Mouse (Mus musculus): ENCODE results near the gene Gzmm. TPM values are rescaled to one million over a fixed set of nuclear protein-coding genes. Genes with fewer than 3 reads are reported as not detected.

Gene Gzmm
- polyA plus RNA-seq, 1 experiment, result 0.71 TPM

DNA sequence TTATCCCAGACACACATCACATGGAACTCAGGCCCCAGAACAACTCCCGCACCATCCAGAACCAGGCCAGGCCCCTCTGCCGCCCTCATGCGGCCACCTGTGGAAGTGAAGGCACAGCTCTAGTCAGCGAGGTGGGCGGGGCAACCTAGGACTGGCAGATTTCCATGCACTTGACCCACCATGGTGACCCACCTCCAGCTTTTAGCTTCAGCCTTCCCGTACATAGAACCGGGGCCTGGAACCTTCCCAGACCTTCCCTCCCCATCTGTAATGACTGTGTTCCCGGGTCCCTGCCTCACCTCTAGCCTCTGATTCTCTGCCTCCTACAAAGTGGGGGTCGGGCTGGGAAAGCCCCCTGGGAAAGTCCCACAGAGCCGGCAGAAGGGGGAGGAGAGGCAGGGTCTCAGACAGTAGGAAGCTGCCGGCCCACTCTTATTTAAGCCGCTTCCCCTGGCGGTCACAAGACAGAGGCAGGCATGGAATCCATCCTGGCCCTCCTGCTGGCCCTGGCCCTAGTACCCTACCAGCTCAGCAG, 24.6 kb upstream of the Gzmm start, which contains the start of gene Madcam1:
Gene Madcam1 (plus strand): TSS at position 429 of the 535 bp plus-strand sequence.
- Histone ChIP-seq H3ac (ENCODE audit: control insufficient read depth, insufficient read length) (no peak within 1 kb of the TSS), H3K4me3 (no peak within 1 kb of the TSS), H3K79me2 (ENCODE audit: control insufficient read depth, insufficient read depth) (no peaks in the 10 kb centered on the region), H3K4me2 (ENCODE audit: low read depth) (no peak within 1 kb of the TSS), H3K36me3 (ENCODE audit: control insufficient read depth, insufficient read depth) (no peaks in the 10 kb centered on the region), H3K27me3 (ENCODE audit: control insufficient read depth, insufficient read depth, insufficient read length) (peaks cover 6% of the 10 kb centered on the region)
- TF ChIP-seq MYOD1 (IDR thresholded peaks at IDR 0.05; ENCODE audit: control insufficient read depth in 1 of 3, insufficient read length in 2 of 3, low read depth in 2 of 3) (no peak), MAX (IDR thresholded peaks at IDR 0.05; ENCODE audit: low read depth) (no peak), REST (IDR thresholded peaks at IDR 0.05; ENCODE audit: insufficient read depth, insufficient read length) (no peak), USF1 (IDR thresholded peaks at IDR 0.05; ENCODE audit: low read depth) (no peak), TCF3 (IDR thresholded peaks at IDR 0.05; ENCODE audit: insufficient read length, low read depth) (no peak), TCF12 (IDR thresholded peaks at IDR 0.05; ENCODE audit: insufficient read depth, poor library complexity, severe bottlenecking) (no peak), SRF (IDR thresholded peaks at IDR 0.05; ENCODE audit: control insufficient read depth, insufficient read length, low read depth) (no peak), MYOG (IDR thresholded peaks at IDR 0.05; ENCODE audit: control insufficient read depth in 1 of 3, insufficient read depth in 1 of 3, insufficient read length in 2 of 3, low read depth in 2 of 3) (no peak)

DNA sequence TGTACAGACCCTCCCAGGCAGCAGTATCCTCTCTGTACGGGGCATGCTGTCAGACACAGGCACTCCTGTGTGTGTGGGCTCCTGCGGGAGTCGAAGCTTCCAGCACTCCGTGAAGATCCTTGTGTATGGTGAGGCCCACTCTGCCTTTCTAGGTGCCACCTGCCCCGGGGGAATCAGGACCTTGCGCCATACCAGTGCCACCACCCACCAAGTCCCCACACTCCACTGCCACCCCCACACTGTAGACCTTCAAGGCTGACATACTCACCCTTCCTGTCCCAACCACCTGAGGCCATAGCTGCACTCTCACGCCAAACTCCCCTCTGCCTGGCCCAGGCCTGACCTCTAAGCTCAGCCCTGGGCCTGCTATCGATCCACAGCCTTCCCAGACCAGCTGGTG, 23.8 kb upstream of the Gzmm start:
- H3K79me2 ChIP-seq (ENCODE audit: control insufficient read depth, insufficient read depth), result peaks cover 3% of the 10 kb centered on the region
- H3ac ChIP-seq (ENCODE audit: control insufficient read depth, insufficient read length), result no peak overlapping the region
- peaks cover 6% of the 10 kb centered on the region for H3K27me3 ChIP-seq (ENCODE audit: control insufficient read depth, insufficient read depth, insufficient read length)
- H3K4me3 ChIP-seq, result no peak overlapping the region
- no peak for TF ChIP-seq CEBPB (IDR thresholded peaks at IDR 0.05; ENCODE audit: insufficient read depth, poor library complexity, severe bottlenecking)
- TF ChIP-seq TCF3 (IDR thresholded peaks at IDR 0.05; ENCODE audit: insufficient read length, low read depth), result no peak
- no peak for TF ChIP-seq USF1 (IDR thresholded peaks at IDR 0.05; ENCODE audit: low read depth)
- no peak for TF ChIP-seq SRF (IDR thresholded peaks at IDR 0.05; ENCODE audit: control insufficient read depth, insufficient read length, low read depth)
- TF ChIP-seq POLR2AphosphoS2 (IDR thresholded peaks at IDR 0.05; ENCODE audit: insufficient read length, low read depth), result no peak
- no peak for TF ChIP-seq E2F4 (IDR thresholded peaks at IDR 0.05; ENCODE audit: insufficient read depth)
- TF ChIP-seq MYOG (IDR thresholded peaks at IDR 0.05; ENCODE audit: control insufficient read depth in 1 of 3, insufficient read depth in 1 of 3, insufficient read length in 2 of 3, low read depth in 2 of 3), result no peak
- no peak for TF ChIP-seq MAX (IDR thresholded peaks at IDR 0.05; ENCODE audit: low read depth)
- no peak for TF ChIP-seq REST (IDR thresholded peaks at IDR 0.05; ENCODE audit: insufficient read depth, insufficient read length)
- no peak for TF ChIP-seq TCF12 (IDR thresholded peaks at IDR 0.05; ENCODE audit: insufficient read depth, poor library complexity, severe bottlenecking)
- TF ChIP-seq POLR2A (IDR thresholded peaks at IDR 0.05; ENCODE audit: insufficient read length, low read depth), result no peak
- TF ChIP-seq MYOD1 (IDR thresholded peaks at IDR 0.05; ENCODE audit: control insufficient read depth in 1 of 3, insufficient read length in 2 of 3, low read depth in 2 of 3), result no peak
- H3K36me3 ChIP-seq (ENCODE audit: control insufficient read depth, insufficient read depth), result no peaks in the 10 kb centered on the region
- no peak overlapping the region for H3K4me2 ChIP-seq (ENCODE audit: low read depth)

DNA sequence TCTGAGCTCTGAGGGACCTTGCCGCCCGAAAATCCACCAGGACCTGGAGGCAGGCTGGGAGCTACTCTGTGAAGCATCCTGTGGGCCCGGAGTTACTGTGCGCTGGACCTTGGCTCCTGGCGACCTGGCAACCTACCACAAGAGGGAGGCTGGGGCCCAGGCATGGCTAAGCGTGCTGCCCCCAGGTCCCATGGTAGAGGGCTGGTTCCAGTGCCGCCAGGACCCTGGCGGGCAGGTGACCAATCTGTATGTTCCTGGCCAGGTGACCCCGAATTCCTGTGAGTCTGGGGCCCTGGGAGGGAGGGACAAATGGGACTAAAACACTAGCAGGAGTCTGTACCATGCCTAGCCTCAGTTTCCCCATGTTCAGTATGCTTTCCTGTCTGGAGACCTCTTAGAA, 22.3 kb upstream of the Gzmm start:
- peaks cover 14% of the 10 kb centered on the region for H3K79me2 ChIP-seq (ENCODE audit: control insufficient read depth, insufficient read depth)
- H3K36me3 ChIP-seq (ENCODE audit: control insufficient read depth, insufficient read depth), result no peaks in the 10 kb centered on the region
- H3K4me2 ChIP-seq (ENCODE audit: low read depth), result no peak overlapping the region
- TF ChIP-seq CEBPB (IDR thresholded peaks at IDR 0.05; ENCODE audit: insufficient read depth, poor library complexity, severe bottlenecking), result no peak
- TF ChIP-seq TCF12 (IDR thresholded peaks at IDR 0.05; ENCODE audit: insufficient read depth, poor library complexity, severe bottlenecking), result no peak
- TF ChIP-seq MAX (IDR thresholded peaks at IDR 0.05; ENCODE audit: low read depth), result no peak
- no peak for TF ChIP-seq MYOG (IDR thresholded peaks at IDR 0.05; ENCODE audit: control insufficient read depth in 1 of 3, insufficient read depth in 1 of 3, insufficient read length in 2 of 3, low read depth in 2 of 3)
- TF ChIP-seq SRF (IDR thresholded peaks at IDR 0.05; ENCODE audit: control insufficient read depth, insufficient read length, low read depth), result no peak
- no peak for TF ChIP-seq MYOD1 (IDR thresholded peaks at IDR 0.05; ENCODE audit: control insufficient read depth in 1 of 3, insufficient read length in 2 of 3, low read depth in 2 of 3)
- TF ChIP-seq REST (IDR thresholded peaks at IDR 0.05; ENCODE audit: insufficient read depth, insufficient read length), result no peak
- H3K27me3 ChIP-seq (ENCODE audit: control insufficient read depth, insufficient read depth, insufficient read length), result peaks cover 6% of the 10 kb centered on the region
- H3K4me3 ChIP-seq, result no peak overlapping the region
- H3ac ChIP-seq (ENCODE audit: control insufficient read depth, insufficient read length), result no peak overlapping the region

DNA sequence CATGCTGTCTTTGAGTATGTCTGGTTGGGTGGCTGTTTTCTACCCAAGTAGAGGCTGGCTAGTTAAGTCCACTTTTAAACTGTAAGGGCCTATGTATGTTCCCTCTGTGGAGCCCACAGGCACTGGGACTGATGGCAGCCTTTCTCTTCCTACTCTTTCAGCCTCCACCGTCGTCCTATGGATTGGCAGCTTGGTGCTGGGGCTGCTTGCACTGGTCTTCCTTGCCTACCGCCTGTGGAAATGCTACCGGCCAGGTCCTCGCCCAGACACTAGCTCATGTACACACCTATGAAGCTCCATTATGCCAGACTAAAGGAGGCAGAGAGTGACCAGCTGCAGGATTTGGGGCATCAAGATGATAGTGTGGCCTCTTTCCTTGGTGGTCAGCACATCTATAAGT, 20.7 kb upstream of the Gzmm start:
- H3K27me3 ChIP-seq (ENCODE audit: control insufficient read depth, insufficient read depth, insufficient read length), result peaks cover 6% of the 10 kb centered on the region
- peaks cover 14% of the 10 kb centered on the region for H3K79me2 ChIP-seq (ENCODE audit: control insufficient read depth, insufficient read depth)
- H3K4me3 ChIP-seq, result peak overlapping the region; percentile 74
- H3ac ChIP-seq (ENCODE audit: control insufficient read depth, insufficient read length), result no peak overlapping the region
- H3K4me2 ChIP-seq (ENCODE audit: low read depth), result no peak overlapping the region
- no peaks in the 10 kb centered on the region for H3K36me3 ChIP-seq (ENCODE audit: control insufficient read depth, insufficient read depth)
- no peak for TF ChIP-seq REST (IDR thresholded peaks at IDR 0.05; ENCODE audit: insufficient read depth, insufficient read length)
- TF ChIP-seq USF1 (IDR thresholded peaks at IDR 0.05; ENCODE audit: low read depth), result no peak
- no peak for TF ChIP-seq TCF12 (IDR thresholded peaks at IDR 0.05; ENCODE audit: insufficient read depth, poor library complexity, severe bottlenecking)
- no peak for TF ChIP-seq MYOG (IDR thresholded peaks at IDR 0.05; ENCODE audit: control insufficient read depth in 1 of 3, insufficient read depth in 1 of 3, insufficient read length in 2 of 3, low read depth in 2 of 3)
- TF ChIP-seq MYOD1 (IDR thresholded peaks at IDR 0.05; ENCODE audit: control insufficient read depth in 1 of 3, insufficient read length in 2 of 3, low read depth in 2 of 3), result no peak
- TF ChIP-seq POLR2AphosphoS2 (IDR thresholded peaks at IDR 0.05; ENCODE audit: insufficient read length, low read depth), result no peak

Measured in myocyte (in vitro differentiated cells).